Mouse (Mus musculus): ENCODE measurements at regions not wholly inside any gene's neighbourhood (a gene's known extent, or its start where the extent isn't known, plus 50 kb on each side); places are given as distances from the start of the nearest gene placed in this dataset.

- TF ChIP-seq GATA1 (IDR thresholded peaks at IDR 0.05; ENCODE audit: borderline replicate concordance, low read length) (no peak), FLI1 (IDR thresholded peaks at IDR 0.05; ENCODE audit: low read length) (no peak)
Measured at GRCm38 (mm10) chr4:11878638-11879037, 102.4 kb downstream of the Gm10604 start.
